Mouse (Mus musculus) C2C12 (cell line): ENCODE results near the gene Rnf145. TPM values are rescaled to one million over a fixed set of nuclear protein-coding genes. Genes with fewer than 3 reads are reported as not detected.

Source experiments
- H3K27me3 ChIP-seq: one replicate; pipeline ENCODE4 v1.6.1; 2011; ENCODE audit not compliant: control insufficient read depth, insufficient read depth, insufficient read length
- H3K36me3 ChIP-seq: one replicate; pipeline ENCODE4 v1.6.1; 2011; ENCODE audit not compliant: control insufficient read depth, insufficient read depth
- H3K4me3 ChIP-seq: one replicate; pipeline ENCODE4 v1.5.1; 2011; ENCODE audit warnings: mild to moderate bottlenecking, control low read depth; ENCODE audit not compliant: poor library complexity, insufficient read depth, severe bottlenecking
- H3K79me2 ChIP-seq: one replicate; pipeline ENCODE4 v1.6.1; 2011; ENCODE audit not compliant: control insufficient read depth, insufficient read depth
- H3K79me3 ChIP-seq: one replicate; pipeline ENCODE4 v1.6.1; 2011; ENCODE audit warnings: low read depth, control low read depth
- H3ac ChIP-seq: one replicate; pipeline ENCODE3; 2011; ENCODE audit warnings: low read depth; ENCODE audit not compliant: control insufficient read depth, insufficient read length
- CEBPB ChIP-seq: IDR thresholded peaks from one replicate; pipeline ENCODE4 v1.6.1; 2011; ENCODE audit warnings: low read depth, mild to moderate bottlenecking, control low read depth, moderate library complexity
- CTCF ChIP-seq: IDR thresholded peaks from one replicate; pipeline ENCODE4 v1.5.1; 2011; ENCODE audit not compliant: control insufficient read depth, insufficient read depth, insufficient read length
- FOSL1 ChIP-seq: IDR thresholded peaks from one replicate; pipeline ENCODE4 v1.8.0; 2011; ENCODE audit warnings: mild to moderate bottlenecking, low read length; ENCODE audit not compliant: poor library complexity, insufficient read depth, severe bottlenecking
- MAX ChIP-seq: IDR thresholded peaks from one replicate; pipeline ENCODE4 v1.6.1; 2011; ENCODE audit warnings: mild to moderate bottlenecking, control low read depth
- MYOD1 ChIP-seq: IDR thresholded peaks from one replicate; pipeline ENCODE4 v1.6.1; 2011; ENCODE audit warnings: low read depth; ENCODE audit not compliant: control insufficient read depth, insufficient read length
- MYOG ChIP-seq: IDR thresholded peaks from one replicate; pipeline ENCODE4 v1.6.1; 2011; ENCODE audit not compliant: control insufficient read depth, insufficient read length; ENCODE audit errors: extremely low read depth
- USF1 ChIP-seq: IDR thresholded peaks from one replicate; pipeline ENCODE4 v1.6.1; 2011; ENCODE audit warnings: low read depth, mild to moderate bottlenecking, control low read depth, moderate library complexity
- polyA plus RNA-seq: library from polyadenylated mRNA; unstranded; fragments of >200 nt; fragmentation: generic; extraction: Trizol; gene quantifications from one replicate; pipeline ENCODE4 v1.2.1, GENCODE M21; 2012; ENCODE audit warnings: missing spikeins

The Rnf145 gene
- polyA plus RNA-seq, 1 experiment = 68.9 TPM

GRCm38 (mm10) chr11:44539291-44539930 is 20.6 kb downstream of the Rnf145 start:
- no peaks in the 10 kb centered on the region for H3K27me3 ChIP-seq
- H3K4me3 ChIP-seq = no peak overlapping the region
- TF ChIP-seq MYOD1 (no peak), USF1 (no peak), CEBPB (no peak), MAX (no peak), MYOG (no peak), FOSL1 (no peak), CTCF (no peak)
- no peak overlapping the region for H3ac ChIP-seq
- peaks cover 33% of the 10 kb centered on the region for H3K36me3 ChIP-seq
- H3K79me3 ChIP-seq = peaks cover 2% of the 10 kb centered on the region
- peaks cover 16% of the 10 kb centered on the region for H3K79me2 ChIP-seq

GRCm38 (mm10) chr11:44540243-44540642 is 21.5 kb downstream of the Rnf145 start:
- no peaks in the 10 kb centered on the region for H3K27me3 ChIP-seq
- peaks cover 36% of the 10 kb centered on the region for H3K36me3 ChIP-seq
- TF ChIP-seq CEBPB (no peak), MAX (no peak), USF1 (no peak)

GRCm38 (mm10) chr11:44541280-44541679 is 22.5 kb downstream of the Rnf145 start:
- Histone ChIP-seq H3K79me3 (no peaks in the 10 kb centered on the region), H3K27me3 (no peaks in the 10 kb centered on the region), H3K36me3 (peaks cover 33% of the 10 kb centered on the region), H3K79me2 (peaks cover 8% of the 10 kb centered on the region), H3K4me3 (no peak overlapping the region), H3ac (no peak overlapping the region)
- TF ChIP-seq MAX (no peak), CTCF (no peak), MYOD1 (no peak), CEBPB (no peak), USF1 (no peak), FOSL1 (no peak), MYOG (no peak)

More at GRCm38 (mm10) chr11:44540243-44540642, 21.5 kb downstream of the Rnf145 start:
- no peak overlapping the region for H3ac ChIP-seq
- H3K79me2 ChIP-seq = peaks cover 11% of the 10 kb centered on the region
- H3K4me3 ChIP-seq = no peak overlapping the region
- H3K79me3 ChIP-seq = peaks cover 2% of the 10 kb centered on the region

GRCm38 (mm10) chr11:44541813-44542212 is 23.0 kb downstream of the Rnf145 start:
- no peak overlapping the region for H3ac ChIP-seq
- TF ChIP-seq MYOD1 (no peak), FOSL1 (no peak), CTCF (no peak), USF1 (no peak)
- peaks cover 5% of the 10 kb centered on the region for H3K79me2 ChIP-seq
- H3K36me3 ChIP-seq = peaks cover 33% of the 10 kb centered on the region
- H3K4me3 ChIP-seq = no peak overlapping the region
- no peaks in the 10 kb centered on the region for H3K27me3 ChIP-seq
- no peaks in the 10 kb centered on the region for H3K79me3 ChIP-seq

- H3K4me3 ChIP-seq = no peak overlapping the region
These were observed 24.8 kb downstream of the Rnf145 start for GRCm38 (mm10) chr11:44543593-44543992.

GRCm38 (mm10) chr11:44543996-44544395 is 25.2 kb downstream of the Rnf145 start:
- no peaks in the 10 kb centered on the region for H3K79me2 ChIP-seq
- TF ChIP-seq MAX = no peak
- H3K4me3 ChIP-seq = no peak overlapping the region

More at GRCm38 (mm10) chr11:44543593-44543992, 24.8 kb downstream of the Rnf145 start:
- H3K36me3 ChIP-seq = peaks cover 34% of the 10 kb centered on the region
- H3K27me3 ChIP-seq = no peaks in the 10 kb centered on the region
- no peak for TF ChIP-seq USF1
- no peak for TF ChIP-seq MYOG
- TF ChIP-seq MYOD1 = no peak
- TF ChIP-seq MAX = no peak
- TF ChIP-seq CEBPB = no peak
- no peaks in the 10 kb centered on the region for H3K79me2 ChIP-seq
- H3K79me3 ChIP-seq = no peaks in the 10 kb centered on the region
- no peak overlapping the region for H3ac ChIP-seq

More at GRCm38 (mm10) chr11:44543996-44544395, 25.2 kb downstream of the Rnf145 start:
- Histone ChIP-seq H3K36me3 (peaks cover 38% of the 10 kb centered on the region), H3K79me3 (no peaks in the 10 kb centered on the region), H3K27me3 (no peaks in the 10 kb centered on the region), H3ac (no peak overlapping the region)
